Mouse (Mus musculus): ENCODE results near the gene Map3k5.

The Map3k5 gene

DNA sequence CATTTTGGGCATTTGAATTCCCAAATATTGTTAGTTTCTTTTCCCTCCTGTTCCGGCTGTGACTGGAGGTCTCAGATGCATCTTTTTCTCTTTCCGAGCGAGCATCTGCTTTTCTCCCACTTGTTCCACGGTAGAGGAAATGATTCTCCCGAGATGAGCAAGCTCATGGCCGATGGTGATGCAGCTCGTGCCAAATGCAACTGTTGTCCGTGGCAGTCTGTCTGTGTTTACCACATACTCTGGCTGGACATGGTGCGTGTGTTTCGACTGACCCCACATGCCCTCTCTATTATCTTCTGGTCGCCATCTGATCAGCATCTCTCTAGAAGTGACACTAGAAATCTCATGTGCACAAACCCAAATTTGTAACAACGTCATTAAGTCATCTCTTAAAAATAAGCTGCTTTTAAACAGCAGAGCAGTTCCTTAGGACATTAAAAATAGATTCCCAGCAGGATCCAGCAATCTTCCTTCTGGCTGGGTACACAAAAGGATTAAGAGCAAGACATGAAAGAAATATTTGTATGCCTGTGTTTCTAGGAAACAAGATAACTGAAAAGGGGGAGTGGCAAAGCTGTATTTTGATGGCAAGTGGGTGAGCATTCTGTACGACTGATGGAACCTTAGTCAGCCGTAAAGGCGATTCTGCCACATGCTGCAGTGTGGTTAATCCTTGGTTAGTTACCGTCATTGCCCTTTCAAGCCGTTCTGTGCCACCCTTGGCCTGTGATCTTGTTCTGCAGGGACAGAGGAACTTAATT lies 72.2 kb downstream of the Map3k5 start:
- 26% methylated on average over 17 of the region's 17 CpGs for WGBS

- 90% methylated on average over 6 of the region's 6 CpGs for WGBS
These were observed 75.0 kb downstream of the Map3k5 start for GRCm38 (mm10) chr10:20009310-20009709.

DNA sequence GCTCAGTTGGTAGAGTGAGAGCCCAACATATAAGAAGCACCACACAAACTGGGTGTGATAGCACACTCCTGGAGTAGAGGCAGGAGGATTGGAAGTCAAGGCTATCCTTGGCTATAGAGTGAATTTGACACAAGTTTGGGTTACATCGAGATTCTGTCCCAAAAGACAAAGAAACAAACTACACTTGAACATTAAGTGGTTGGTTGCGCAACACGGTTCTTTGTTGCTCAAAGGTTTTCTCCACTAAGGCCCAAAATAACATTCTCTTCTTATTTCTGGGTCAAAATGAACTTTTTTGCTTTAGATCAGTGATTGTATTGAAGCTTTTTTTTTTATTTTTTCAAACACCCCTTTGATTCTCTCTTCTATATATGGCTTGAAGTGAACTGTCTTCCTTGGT lies 75.7 kb downstream of the Map3k5 start:
- WGBS = 85% methylated on average over 3 of the region's 3 CpGs

GRCm38 (mm10) chr10:20018406-20018805 lies 84.1 kb downstream of the Map3k5 start:
- 59% methylated on average over 10 of the region's 10 CpGs for WGBS

- 73% methylated on average over 3 of the region's 3 CpGs for WGBS
These were observed 84.5 kb downstream of the Map3k5 start for GRCm38 (mm10) chr10:20018806-20019205.

DNA sequence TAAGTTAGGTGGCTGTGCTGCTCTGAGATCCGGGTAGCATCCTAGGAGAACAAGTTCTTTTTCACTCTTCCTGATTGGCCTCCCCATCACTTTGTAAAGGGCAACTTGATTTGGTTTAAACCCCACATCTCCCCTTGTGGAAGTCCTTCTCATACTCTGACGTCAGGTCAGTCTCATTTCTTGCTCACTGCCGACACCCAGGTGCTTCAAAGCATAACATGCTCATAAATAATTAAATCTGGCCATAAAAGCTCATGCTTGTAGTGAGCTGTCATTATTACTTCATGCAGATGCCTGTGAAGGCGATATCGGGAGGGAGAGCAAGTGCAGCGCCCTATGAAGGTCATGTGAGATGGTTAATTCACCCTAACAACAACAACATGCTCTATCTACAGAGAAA lies 87.0 kb downstream of the Map3k5 start:
- 91% methylated on average over 6 of the region's 6 CpGs for WGBS

DNA sequence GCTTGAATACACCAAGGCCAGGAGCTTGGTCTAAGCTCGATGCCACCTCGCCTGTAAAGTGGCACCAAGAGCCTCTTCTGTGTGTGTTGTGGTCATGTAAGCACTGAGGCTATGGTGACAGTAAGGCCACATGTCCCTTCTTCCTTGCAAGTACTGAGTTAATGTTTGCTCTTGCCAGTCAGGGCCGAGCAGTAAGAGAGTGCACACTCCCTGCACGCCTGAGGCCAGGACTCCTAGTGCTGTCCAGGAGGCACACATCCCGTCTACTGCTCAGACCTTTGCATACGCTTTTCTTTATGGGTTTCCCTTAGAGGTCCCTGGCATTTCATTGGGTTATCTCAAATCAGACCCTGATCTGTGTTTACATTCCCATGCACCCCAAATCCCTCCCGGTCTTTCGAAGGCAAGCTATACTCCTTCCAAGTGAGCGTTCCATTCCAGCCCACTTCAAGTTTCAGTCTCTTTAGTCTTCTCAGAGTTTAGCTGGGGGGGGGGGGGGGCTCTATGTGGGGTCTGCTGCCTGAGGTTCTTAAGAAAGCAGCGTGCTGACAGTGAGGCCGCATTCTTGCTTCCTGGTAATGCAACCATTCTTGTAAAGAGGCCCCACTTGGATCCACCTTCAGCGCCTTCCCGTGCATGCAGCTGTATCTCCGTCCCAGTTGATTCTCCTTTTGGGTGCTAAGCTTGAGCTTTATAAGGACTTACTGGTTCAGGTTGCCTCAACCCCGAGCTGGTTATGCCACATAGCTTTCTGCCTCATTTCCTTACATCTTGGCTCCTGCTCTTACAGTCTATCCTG lies 87.6 kb downstream of the Map3k5 start:
- WGBS = 90% methylated on average over 15 of the region's 15 CpGs

- 52% methylated on average over 10 of the region's 10 CpGs for WGBS
These were observed 88.5 kb downstream of the Map3k5 start for GRCm38 (mm10) chr10:20022608-20023340.

- WGBS = 80% methylated on average over 10 of the region's 10 CpGs
These were observed 89.3 kb downstream of the Map3k5 start for GRCm38 (mm10) chr10:20023524-20023923.

DNA sequence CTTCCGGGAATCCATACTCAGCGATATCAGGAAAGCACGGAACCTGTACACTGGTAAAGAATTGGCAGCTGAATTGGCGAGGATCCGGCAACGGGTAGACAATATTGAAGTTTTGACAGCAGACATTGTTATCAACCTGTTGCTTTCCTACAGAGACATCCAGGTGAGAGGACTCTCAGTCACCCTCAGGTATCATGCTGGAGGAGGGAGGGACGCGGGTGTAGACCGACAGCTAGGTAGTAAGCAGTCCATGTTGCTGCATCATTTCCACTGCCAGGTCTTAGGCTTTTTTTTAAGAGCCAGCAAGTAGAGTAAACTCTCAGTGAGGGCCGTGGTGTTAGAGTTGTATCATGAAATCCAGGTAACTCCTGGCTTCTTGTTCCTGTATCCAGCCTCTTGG lies 90.6 kb downstream of the Map3k5 start:
- 97% methylated on average over 10 of the region's 10 CpGs for WGBS

DNA sequence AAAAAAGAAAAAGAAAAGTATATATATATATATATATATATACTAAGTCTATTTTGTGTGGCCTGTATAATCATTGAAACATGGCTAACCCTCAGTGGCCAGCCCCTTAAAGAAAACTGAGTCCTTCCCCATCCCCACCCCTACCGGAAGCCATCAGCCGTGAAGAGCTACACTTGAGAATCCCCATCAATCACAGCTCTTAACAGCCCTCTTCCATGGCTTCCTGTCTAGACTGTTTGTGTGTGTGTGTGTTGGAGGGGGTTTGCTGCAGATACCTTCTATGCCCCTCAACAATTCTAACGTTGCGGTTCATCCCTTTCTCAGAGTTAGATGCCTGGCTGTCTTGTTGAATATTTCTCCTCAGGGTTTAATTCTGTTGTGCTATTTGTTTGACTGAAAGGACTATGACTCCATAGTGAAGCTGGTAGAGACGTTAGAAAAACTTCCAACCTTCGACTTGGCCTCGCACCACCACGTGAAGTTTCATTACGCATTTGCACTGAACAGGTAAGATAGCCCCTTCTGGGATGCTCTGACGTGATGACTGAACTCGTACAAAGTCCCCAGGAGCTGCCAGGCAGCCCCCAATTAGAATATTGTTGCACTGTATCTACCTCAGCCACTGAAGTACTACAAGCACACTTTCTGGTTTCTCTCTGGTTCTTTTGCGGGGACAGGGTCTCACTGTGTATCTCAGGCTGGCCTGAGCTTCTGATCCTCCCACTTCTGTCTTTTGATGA lies 91.7 kb downstream of the Map3k5 start:
- WGBS = 92% methylated on average over 12 of the region's 12 CpGs

DNA sequence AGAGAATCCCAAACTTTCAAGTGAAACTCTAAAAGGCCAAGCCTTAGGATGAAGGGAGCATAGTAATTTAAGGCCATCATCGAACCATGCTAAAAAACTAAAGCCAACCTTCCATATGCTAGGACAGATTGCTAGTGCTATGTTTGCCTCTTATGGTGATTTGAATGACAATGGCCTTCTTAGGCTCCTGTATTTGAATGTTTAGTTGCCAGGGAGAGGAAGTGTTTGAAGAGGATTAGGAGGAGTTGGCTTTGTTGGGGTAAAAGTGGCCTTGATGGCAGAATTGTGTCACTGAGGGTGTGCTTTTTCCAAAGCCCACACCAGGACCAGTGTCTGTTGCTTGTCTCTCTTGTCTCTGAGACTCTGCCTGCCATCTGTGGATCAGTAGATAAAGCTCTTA lies 96.4 kb downstream of the Map3k5 start:
- WGBS = 64% methylated on average over 1 of the region's 1 CpGs

DNA sequence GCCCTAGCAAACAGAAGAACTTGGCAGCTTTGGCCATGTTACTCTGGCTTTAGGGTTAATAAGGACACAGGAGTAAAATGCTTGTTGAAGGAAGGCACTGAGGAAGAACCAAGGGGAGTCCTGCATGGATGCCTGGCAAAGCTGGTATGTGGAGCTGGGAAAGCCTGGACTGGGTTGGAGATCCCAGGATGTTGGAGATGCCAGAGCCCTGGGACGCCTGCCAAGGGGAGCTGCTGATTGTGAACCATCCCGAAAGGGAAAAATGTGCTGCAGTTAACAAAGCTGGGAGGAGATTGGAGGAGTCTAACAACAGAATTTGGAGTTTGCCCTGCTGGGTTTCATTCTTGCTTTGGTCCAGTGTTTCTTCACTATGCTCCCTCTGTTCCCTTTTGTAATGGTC lies 97.7 kb downstream of the Map3k5 start:
- WGBS = 56% methylated on average over 2 of the region's 2 CpGs

DNA sequence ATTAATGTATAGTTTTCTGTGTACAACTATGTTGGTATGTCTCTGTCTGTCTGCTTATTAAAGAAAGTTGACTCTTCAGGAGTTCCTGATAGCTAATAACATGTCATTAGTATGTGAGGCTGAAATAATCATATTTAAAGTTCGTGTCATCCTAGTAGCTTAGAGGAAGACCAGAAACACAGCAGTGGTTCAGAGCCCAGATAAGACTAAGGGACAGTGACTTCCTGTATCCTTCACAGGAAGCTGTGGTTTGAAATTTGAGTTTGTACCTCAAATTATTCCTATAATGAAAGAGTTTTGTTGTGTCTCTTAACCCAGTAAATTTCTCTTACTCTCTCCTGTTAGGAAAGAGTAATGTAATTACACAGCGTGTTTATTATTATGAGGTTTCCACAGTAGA lies 102.1 kb downstream of the Map3k5 start:
- WGBS = 87% methylated on average over 2 of the region's 2 CpGs

- 82% methylated on average over 7 of the region's 7 CpGs for WGBS
These were observed 102.6 kb downstream of the Map3k5 start for GRCm38 (mm10) chr10:20036846-20037245.

GRCm38 (mm10) chr10:20039531-20039930 lies 105.3 kb downstream of the Map3k5 start:
- WGBS = 59% methylated on average over 3 of the region's 3 CpGs

GRCm38 (mm10) chr10:20040116-20040515 lies 105.8 kb downstream of the Map3k5 start:
- 24% methylated on average over 7 of the region's 7 CpGs for WGBS

GRCm38 (mm10) chr10:20040677-20041076 lies 106.4 kb downstream of the Map3k5 start:
- WGBS = 64% methylated on average over 4 of the region's 4 CpGs

DNA sequence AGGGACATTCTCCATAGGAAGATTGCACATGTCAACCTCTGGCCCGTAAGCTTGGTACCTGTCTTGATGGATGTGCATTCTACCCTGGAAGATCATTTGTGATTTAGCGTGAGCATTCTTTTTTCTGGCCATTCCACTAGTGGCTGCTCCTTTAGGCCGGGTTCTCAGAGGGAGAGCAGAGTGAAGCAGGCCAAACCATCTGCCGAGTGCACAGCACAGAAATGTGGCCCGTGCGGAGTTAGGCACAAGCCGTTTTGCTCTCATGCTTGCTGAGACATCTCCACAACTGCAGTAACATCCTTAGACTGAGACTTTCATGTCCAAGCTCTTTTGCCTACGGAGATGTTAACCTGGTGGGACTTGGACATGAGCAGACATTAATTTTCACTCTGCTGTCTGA lies 107.8 kb downstream of the Map3k5 start:
- WGBS = 94% methylated on average over 8 of the region's 8 CpGs

- 98% methylated on average over 2 of the region's 2 CpGs for WGBS
These were observed 109.8 kb downstream of the Map3k5 start for GRCm38 (mm10) chr10:20044051-20044450.

GRCm38 (mm10) chr10:20045733-20046495 lies 111.6 kb downstream of the Map3k5 start:
- WGBS = 54% methylated on average over 4 of the region's 4 CpGs

Measured in cerebral cortex, adult 2 months (tissue).